Mouse (Mus musculus): ENCODE data around the gene Cilp2.

DNA sequence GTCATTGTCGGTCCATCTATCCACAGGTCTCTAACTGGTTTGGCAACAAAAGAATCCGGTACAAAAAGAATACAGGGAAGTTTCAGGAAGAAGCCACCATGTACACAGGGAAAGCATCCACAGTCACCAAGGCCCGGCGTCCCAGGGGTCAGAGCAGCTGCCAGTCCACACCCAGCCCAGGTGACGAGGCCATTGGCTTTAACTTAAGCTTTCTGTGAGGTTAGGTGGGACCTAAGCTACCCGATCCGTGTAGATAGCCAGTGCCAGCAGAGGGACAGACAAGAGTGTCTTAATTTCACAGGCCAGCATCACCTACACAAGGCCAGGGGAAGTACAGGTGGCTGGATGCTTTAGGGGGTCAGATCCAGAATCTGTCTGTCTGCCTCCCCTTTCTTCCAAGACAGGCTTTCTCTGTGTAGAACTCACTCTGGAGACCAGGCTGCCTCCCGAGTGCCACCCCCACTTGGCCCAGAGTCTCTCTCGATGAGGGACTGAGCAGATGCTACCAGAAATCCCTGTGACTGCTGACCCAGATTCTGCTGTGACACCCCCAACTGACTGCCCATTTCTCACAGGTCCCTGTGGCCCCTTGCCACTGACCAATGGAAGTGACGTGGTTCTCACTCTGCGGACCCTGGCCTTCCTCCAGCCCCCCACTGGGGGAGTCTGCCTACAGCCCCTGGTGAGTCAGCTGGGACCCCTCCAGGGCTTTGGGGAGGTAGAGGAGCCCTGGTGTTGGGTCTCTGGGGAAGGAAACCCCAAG is 17.3 kb downstream of the Cilp2 start:
- TF ChIP-seq CTCF (IDR thresholded peaks at IDR 0.05; ENCODE audit: low read depth, low read length): no peak
- no peak for TF ChIP-seq POLR2A (IDR thresholded peaks at IDR 0.05; ENCODE audit: extremely low read depth, insufficient read depth, low read length)

Data from liver, adult 2 months (tissue).